Mouse (Mus musculus) hindbrain, embryonic 11.5 days (tissue): Measurements from ENCODE around the gene Nr1i3. TPM values are rescaled to one million over a fixed set of nuclear protein-coding genes. Genes with fewer than 3 reads are reported as not detected.
"Not testable (repeated sequence)": the region's sequence is repeated elsewhere in the genome, so short reads cannot be mapped to it uniquely, and the experiment has no call there.

Experiments used
- ATAC-seq: fragments of 200-750 bp; cut with Nextera tagmentation; 2 replicates; pipeline ENCODE4 v1.8.0; 2017; ENCODE audit warnings: mild to moderate bottlenecking, moderate TSS enrichment, moderate library complexity; ENCODE audit not compliant: low FRiP score
- DNase-seq: peaks from one replicate; pipeline ENCODE4 v3.0.0-alpha.2; 2015; ENCODE audit warnings: low spot score
- H3K27ac ChIP-seq: fragments of 300-500 bp; sonication (generic); 2 replicates; pipeline ENCODE4 v1.5.1; 2014; ENCODE audit warnings: mild to moderate bottlenecking, low read depth, low read length
- H3K27me3 ChIP-seq: fragments of 300-500 bp; sonication (generic); 2 replicates; pipeline ENCODE4 v1.6.1; 2014; ENCODE audit warnings: mild to moderate bottlenecking, low read length, moderate library complexity, mixed read lengths; ENCODE audit not compliant: control insufficient read depth, insufficient read depth
- H3K36me3 ChIP-seq: fragments of 300-500 bp; sonication (generic); 2 replicates; pipeline ENCODE4 v1.6.1; 2014; ENCODE audit warnings: mild to moderate bottlenecking, low read length, moderate library complexity, mixed read lengths; ENCODE audit not compliant: control insufficient read depth, insufficient read depth
- H3K4me1 ChIP-seq: fragments of 300-500 bp; sonication (generic); replicated peaks from 2 replicates; pipeline ENCODE4 v1.6.1; 2014; ENCODE audit warnings: low read length, mixed read lengths; ENCODE audit not compliant: control insufficient read depth, insufficient read depth
- H3K4me2 ChIP-seq: fragments of 300-500 bp; sonication (generic); replicated peaks from 2 replicates; pipeline ENCODE4 v1.6.1; 2014; ENCODE audit warnings: mild to moderate bottlenecking, low read depth, low read length
- H3K4me3 ChIP-seq: fragments of 300-500 bp; sonication (generic); 2 replicates; pipeline ENCODE4 v1.5.1; 2014; ENCODE audit warnings: low read depth, low read length
- H3K9ac ChIP-seq: fragments of 300-500 bp; sonication (generic); 2 replicates; pipeline ENCODE4 v1.6.1; 2014; ENCODE audit warnings: low read depth, low read length
- H3K9me3 ChIP-seq: fragments of 300-500 bp; sonication (generic); 2 replicates; pipeline ENCODE4 v1.6.1; 2016; ENCODE audit warnings: low read length; ENCODE audit not compliant: control insufficient read depth
- WGBS: fragments of 180-500 bp; shearing (Covaris S2); extraction: QIAGEN DNeasy Blood & Tissue Kit; methylation state at CpG from one replicate; pipeline ENCODE4 v1.1.7; 2014; 5-methylcytosine and 5-hydroxymethylcytosine counted together
- polyA plus RNA-seq: library from polyadenylated mRNA; unstranded; fragments of >200 nt; fragmentation: Nextera tagmentation; extraction: Ambion mirVana; gene quantifications from 2 replicates; pipeline ENCODE4 v1.2.1, GENCODE M21; 2014

Nr1i3 gene
- polyA plus RNA-seq, 1 experiment from 2014 or later = 0.17 TPM

DNA sequence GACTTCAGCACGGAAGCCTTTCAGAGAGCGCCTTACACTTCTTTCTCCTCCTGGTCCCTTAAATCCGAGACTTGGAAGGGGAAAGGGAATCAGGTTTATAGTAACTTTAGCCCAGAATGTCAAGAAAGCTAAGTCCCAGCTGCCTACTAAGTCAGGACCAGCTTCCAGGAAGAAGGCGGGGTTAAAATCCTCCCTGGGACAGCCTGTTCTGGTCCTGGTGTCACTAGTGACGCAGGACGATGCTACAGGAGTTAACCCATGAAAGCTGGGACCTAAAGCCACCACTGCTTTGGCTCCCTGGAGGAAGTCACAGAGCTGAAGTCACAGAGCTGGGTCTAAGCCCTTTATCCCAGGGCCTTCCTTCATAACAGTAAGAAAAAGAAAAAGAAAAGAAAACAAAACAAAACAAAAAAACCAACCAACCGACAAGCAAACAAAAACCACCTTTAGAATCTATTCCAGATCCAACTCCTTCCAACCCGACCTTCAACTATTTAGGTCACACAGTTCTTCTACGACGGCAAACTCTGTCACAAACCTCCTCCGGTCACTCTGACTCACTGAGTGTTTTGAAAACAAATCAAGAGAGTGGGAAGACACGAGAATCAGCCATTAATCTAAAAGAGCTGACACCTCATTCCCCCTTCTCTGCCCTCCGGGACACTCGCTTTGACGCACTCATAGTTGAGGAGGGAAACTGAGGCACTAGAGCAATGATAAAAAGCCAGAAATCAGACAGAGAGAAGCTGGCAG, 26.4 kb downstream of the Nr1i3 start:
- no peak for DNase-seq

DNA sequence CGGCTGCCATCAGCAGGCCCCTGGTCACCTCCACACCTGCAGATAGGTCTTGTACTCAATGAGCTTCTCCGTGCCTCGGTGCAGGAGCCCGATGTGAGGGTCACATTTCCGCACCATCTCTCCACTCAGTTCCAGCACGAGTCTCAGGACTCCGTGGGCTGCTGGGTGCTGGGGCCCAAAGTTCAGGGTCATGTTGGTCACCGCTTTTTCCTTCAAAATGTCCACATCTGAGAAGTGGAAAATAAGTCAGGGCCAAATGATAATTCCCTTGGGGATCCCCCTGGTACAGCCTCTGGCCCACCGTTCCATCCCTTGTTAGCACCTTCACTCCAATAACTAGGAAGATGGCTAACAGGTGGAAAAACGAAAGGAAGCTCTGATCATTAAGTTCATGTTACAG, 27.1 kb downstream of the Nr1i3 start:
- WGBS = 92% methylated on average over 10 of the region's 10 CpGs
- H3K9ac ChIP-seq = no peak overlapping the region

More for the DNA sequence above, 26.4 kb downstream of the Nr1i3 start:
- 81% methylated on average over 15 of the region's 15 CpGs for WGBS
- Histone ChIP-seq H3K27me3 (no peaks in the 10 kb centered on the region), H3K9me3 (no peaks in the 10 kb centered on the region), H3K36me3 (peaks cover 11% of the 10 kb centered on the region), H3K4me1 (no peaks in the 10 kb centered on the region; the same call in 1 of the 2 replicates), H3K9ac (no peak overlapping the region), H3K4me2 (no peak overlapping the region), H3K4me3 (no peak overlapping the region), H3K27ac (no peak overlapping the region)
- ATAC-seq = no peak

DNA sequence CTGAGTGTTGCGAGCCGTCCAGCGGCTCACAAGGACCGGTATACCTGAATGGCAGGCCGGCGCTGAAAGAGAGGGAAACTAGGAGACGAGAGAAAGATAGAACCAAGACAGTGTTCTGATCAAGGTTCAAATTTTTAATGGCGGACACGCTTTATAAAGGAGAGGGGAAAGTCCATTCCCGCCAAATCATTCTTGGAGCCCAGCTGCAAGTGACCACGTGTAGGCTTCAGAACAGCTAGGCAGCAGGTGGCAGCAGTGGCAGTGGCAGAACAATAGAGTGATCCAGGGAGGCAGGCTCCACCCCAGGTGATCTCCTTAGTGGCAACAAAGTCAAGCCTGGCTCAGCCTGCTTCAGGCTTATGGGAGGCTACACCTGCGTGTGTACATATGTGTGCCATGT, 28.2 kb downstream of the Nr1i3 start:
- not testable (repeated sequence) for H3K4me3 ChIP-seq, H3K9me3 ChIP-seq, H3K36me3 ChIP-seq, H3K4me1 ChIP-seq, H3K27ac ChIP-seq, H3K27me3 ChIP-seq, DNase-seq, ATAC-seq, H3K9ac ChIP-seq, H3K4me2 ChIP-seq
- 86% methylated on average over 12 of the region's 12 CpGs for WGBS

More for the DNA sequence above, 27.1 kb downstream of the Nr1i3 start:
- peaks cover 11% of the 10 kb centered on the region for H3K36me3 ChIP-seq
- ATAC-seq (no peak), DNase-seq (no peak)
- peaks cover under 1% of the 10 kb centered on the region; the same call in 1 of the 2 replicates for H3K4me1 ChIP-seq
- H3K27me3 ChIP-seq = no peaks in the 10 kb centered on the region
- no peaks in the 10 kb centered on the region for H3K9me3 ChIP-seq
- no peak overlapping the region for H3K4me2 ChIP-seq
- no peak overlapping the region for H3K27ac ChIP-seq
- no peak overlapping the region for H3K4me3 ChIP-seq

DNA sequence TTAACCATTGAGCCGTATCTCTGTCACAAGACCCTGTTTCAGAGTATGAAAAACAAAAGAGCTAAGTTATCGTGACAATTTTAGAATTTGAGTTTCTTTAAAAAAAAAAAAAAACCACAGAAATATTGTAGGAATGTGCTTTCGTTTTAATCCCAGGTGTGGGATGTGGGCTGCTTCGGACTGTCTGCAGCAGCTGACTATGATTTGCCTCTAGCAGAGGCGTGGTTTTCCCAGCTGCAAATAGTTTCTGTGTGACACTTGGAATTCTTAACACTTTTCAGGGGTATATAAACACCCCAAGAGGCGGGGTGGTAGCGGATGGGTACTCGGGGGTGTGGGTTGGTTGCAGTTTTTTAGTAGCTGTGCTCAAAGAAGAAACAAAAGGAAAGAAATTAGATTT, 31.6 kb downstream of the Nr1i3 start:
- Histone ChIP-seq H3K27ac (no peak overlapping the region), H3K9me3 (no peaks in the 10 kb centered on the region), H3K36me3 (0 out of 2 replicates have a peak, but pooled peaks cover 3% of the 10 kb centered on the region), H3K4me3 (no peak overlapping the region), H3K4me2 (no peak overlapping the region), H3K4me1 (peaks cover 7% of the 10 kb centered on the region; the same call in 1 of the 2 replicates), H3K9ac (no peak overlapping the region), H3K27me3 (no peaks in the 10 kb centered on the region)
- no peak for ATAC-seq
- WGBS = 91% methylated on average over 8 of the region's 8 CpGs
- no peak for DNase-seq

DNA sequence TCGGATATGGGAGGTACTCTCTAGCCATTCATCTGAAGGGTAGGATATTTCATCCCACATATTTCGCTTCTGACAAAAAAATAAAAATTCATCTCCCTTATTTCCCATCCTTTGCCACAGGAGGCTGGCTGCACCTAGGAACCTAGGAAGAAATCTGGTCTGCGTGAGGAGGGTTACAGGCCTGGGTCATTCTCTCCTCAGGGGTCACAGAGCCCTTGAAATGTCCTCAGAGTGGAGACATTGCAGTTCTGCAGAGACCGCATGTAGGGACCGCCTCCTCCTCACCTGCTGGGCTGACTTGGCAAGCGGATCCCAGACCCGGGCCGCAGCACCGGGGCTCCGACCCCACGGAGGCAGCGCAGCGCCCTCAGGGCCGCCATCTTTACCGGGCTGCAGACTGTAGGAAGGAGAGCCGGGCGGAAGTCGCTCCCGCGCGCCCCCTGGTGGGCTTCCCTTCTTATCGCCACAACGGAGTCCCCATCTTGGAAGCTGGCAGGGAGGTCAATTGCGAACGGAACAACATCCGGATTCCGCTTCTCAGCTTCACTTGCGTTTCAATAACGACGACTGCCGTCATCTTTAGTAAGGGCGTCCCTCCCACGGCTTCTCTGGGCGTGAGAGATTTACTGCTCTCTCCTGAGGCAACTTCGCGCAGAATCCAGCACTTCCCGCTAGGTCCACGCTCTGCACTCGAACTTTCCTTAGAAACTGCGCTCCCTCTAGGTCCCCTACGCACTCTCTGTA, 33.1 kb downstream of the Nr1i3 start:
- ATAC-seq = peak; percentile 90
- peaks cover 14% of the 10 kb centered on the region for H3K4me1 ChIP-seq
- no peaks in the 10 kb centered on the region for H3K27me3 ChIP-seq
- H3K4me2 ChIP-seq = peak overlapping the region; percentile 78
- H3K9me3 ChIP-seq = no peaks in the 10 kb centered on the region
- peak; percentile 99 for DNase-seq
- H3K9ac ChIP-seq = peak overlapping the region; percentile 86
- H3K36me3 ChIP-seq = 0 out of 2 replicates have a peak, but pooled peaks cover 3% of the 10 kb centered on the region
- H3K4me3 ChIP-seq = peak overlapping the region; percentile 72
- H3K27ac ChIP-seq = peak overlapping the region; percentile 43
- WGBS = 1% methylated on average over 41 of the region's 41 CpGs

DNA sequence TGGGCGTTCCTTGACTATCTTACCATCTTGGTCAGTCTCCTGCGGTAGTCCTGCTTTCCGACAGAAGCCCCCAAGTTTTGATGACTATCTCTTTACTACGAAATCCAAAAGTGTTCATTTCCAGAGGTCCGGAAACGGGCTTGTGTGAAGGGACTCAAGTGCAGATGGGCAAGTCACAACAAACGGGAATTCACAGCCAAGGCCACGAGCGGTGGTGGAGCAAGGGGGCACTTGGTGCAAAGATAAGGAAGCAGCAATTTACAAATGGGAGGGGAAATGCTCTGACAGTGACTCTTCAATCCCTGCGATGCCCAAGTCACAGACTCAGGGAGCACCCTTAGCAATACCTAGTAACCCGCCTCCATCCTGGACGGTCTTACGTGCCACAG, 33.7 kb downstream of the Nr1i3 start:
- Histone ChIP-seq H3K4me3 (peak overlapping the region; percentile 26), H3K27ac (peak overlapping the region; percentile 43), H3K9ac (peak overlapping the region; percentile 35; the same call in 1 of the 2 replicates), H3K36me3 (0 out of 2 replicates have a peak, but pooled peaks cover 3% of the 10 kb centered on the region), H3K4me2 (peak overlapping the region; percentile 52), H3K27me3 (no peaks in the 10 kb centered on the region), H3K9me3 (no peaks in the 10 kb centered on the region), H3K4me1 (peaks cover 14% of the 10 kb centered on the region)
- DNase-seq (no peak), ATAC-seq (peak; percentile 10; the same call in 1 of the 2 replicates)
- 12% methylated on average over 13 of the region's 13 CpGs for WGBS

DNA sequence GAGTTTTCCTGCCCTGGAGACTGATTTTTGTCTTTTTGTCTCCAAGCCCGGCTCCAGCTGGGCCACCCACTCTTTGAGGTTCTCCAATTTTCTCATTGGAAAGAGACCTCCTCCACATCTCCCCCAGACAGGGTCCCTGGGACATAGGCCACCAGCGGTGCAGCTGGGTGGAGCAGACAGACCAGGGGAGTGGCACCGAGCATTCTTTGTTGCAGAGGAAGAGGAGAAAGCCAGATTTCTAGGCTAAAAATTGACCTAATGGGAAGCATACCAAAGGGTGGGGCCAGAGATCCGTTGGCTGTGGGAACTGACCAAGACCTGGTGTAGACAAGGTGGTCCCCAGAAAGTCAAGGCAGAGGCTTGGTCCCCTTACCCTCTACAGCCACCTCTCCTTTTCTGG, 34.1 kb downstream of the Nr1i3 start:
- peaks cover 14% of the 10 kb centered on the region for H3K4me1 ChIP-seq
- peak overlapping the region; percentile 26; the same call in 1 of the 2 replicates for H3K4me3 ChIP-seq
- no peaks in the 10 kb centered on the region for H3K9me3 ChIP-seq
- 34% methylated on average over 4 of the region's 4 CpGs for WGBS
- ATAC-seq (no peak), DNase-seq (peak; percentile 22)
- H3K4me2 ChIP-seq = peak overlapping the region; percentile 52
- no peak overlapping the region for H3K9ac ChIP-seq
- no peaks in the 10 kb centered on the region for H3K27me3 ChIP-seq
- no peaks in the 10 kb centered on the region for H3K36me3 ChIP-seq
- peak overlapping the region; percentile 43 for H3K27ac ChIP-seq

DNA sequence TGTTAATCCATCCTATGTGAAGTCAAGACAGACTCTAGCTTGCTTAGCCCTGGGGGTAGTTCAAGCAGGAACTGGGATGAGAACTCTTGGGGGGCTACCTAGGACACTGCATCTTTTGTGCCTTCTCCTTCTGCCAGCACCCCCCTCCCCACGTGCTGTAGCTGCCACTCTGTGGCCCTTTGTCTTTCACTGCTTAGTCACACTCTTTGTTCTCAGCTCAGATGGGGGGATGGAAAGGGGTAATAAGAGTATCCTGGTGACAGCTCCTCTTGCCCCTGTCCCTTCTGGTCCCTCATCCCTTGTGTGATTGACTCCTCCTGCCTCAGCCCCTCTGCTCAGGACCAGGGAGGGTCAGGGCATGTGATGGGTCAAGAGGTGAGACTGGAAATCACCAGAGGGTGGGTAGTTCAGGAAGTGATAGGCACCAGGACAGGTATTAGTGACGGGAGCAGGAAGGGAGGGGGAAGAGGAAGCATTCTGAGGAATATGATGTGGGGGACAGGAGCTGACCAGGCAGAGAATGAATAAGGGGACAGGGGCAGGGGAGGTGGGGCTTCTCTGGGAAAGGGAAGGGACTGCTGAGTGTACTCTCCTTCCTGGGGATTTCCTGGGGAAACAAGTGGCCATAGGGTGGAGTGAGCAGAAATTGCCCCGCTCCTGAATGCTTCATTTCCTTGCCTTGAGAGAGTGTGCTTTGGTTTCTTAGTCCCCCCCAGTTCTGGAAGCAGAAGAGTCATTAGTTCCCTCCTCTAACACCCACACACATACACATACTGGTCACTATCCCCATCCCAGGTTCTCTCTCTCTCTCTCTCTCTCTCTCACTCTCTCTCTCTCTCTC, 34.8 kb downstream of the Nr1i3 start:
- no peak overlapping the region for H3K9ac ChIP-seq
- no peak overlapping the region for H3K4me2 ChIP-seq
- no peak overlapping the region for H3K4me3 ChIP-seq
- H3K9me3 ChIP-seq = no peaks in the 10 kb centered on the region
- 29% methylated on average over 3 of the region's 3 CpGs for WGBS
- no peaks in the 10 kb centered on the region for H3K27me3 ChIP-seq
- ATAC-seq = peak; percentile 4; the same call in 1 of the 2 replicates
- no peak overlapping the region for H3K27ac ChIP-seq
- H3K36me3 ChIP-seq = no peaks in the 10 kb centered on the region
- peak; percentile 36 for DNase-seq
- peaks cover 14% of the 10 kb centered on the region for H3K4me1 ChIP-seq
